Mouse (Mus musculus) activated CD4-positive, CD25-positive, alpha-beta regulatory T cell, adult 4 months (primary cell): ENCODE data around the gene Sult6b1. TPM values are rescaled to one million over a fixed set of nuclear protein-coding genes. Genes with fewer than 3 reads are reported as not detected.

Experiments used
- ATAC-seq: one replicate; pipeline ENCODE4 v1.8.0; 2017
- polyA plus RNA-seq, 2 experiments: library from polyadenylated mRNA; unstranded; fragments of 100-300 nt; shearing (Covaris generic); gene quantifications; one replicate each; pipeline ENCODE4 v1.2.1; 2017

Gene Sult6b1
- 1 to 10 TPM in 1 of 2 experiments, under 1 TPM in 1; 0.68 to 1.4 TPM for polyA plus RNA-seq

- no peak for ATAC-seq
These were observed at the start of gene Sult6b1 for GRCm38 (mm10) chr17:78906892-78907291. Gene Sult6b1 (minus strand): TSS chr17:78906992.

- ATAC-seq, result no peak
These were observed 46.4 kb upstream of the Sult6b1 start for GRCm38 (mm10) chr17:78953240-78953639.

- ATAC-seq, result no peak
These were observed 45.3 kb upstream of the Sult6b1 start for GRCm38 (mm10) chr17:78952070-78952469.

- ATAC-seq, result no peak
These were observed 44.4 kb upstream of the Sult6b1 start for GRCm38 (mm10) chr17:78951225-78951624.

- no peak for ATAC-seq
These were observed 35.8 kb upstream of the Sult6b1 start for GRCm38 (mm10) chr17:78942579-78942978.

GRCm38 (mm10) chr17:78938927-78939326 lies 32.1 kb upstream of the Sult6b1 start:
- ATAC-seq, result no peak

- ATAC-seq, result peak; percentile 1
These were observed 30.5 kb upstream of the Sult6b1 start for GRCm38 (mm10) chr17:78937229-78937853.

- ATAC-seq, result peak; percentile 98
These were observed 29.9 kb upstream of the Sult6b1 start, which contains the start of the genes Cebpz and Ndufaf7 for GRCm38 (mm10) chr17:78936466-78937228. Gene Cebpz (minus strand): TSS chr17:78937066. Gene Ndufaf7 (plus strand): TSS chr17:78937136.

- ATAC-seq, result no peak
These were observed 29.1 kb upstream of the Sult6b1 start for GRCm38 (mm10) chr17:78935857-78936256.

GRCm38 (mm10) chr17:78917696-78918095 lies 10.9 kb upstream of the Sult6b1 start:
- ATAC-seq, result no peak

- peak; percentile 13 for ATAC-seq
These were observed 10.1 kb upstream of the Sult6b1 start for GRCm38 (mm10) chr17:78916899-78917298.

- peak; percentile 91 for ATAC-seq
These were observed 9.6 kb upstream of the Sult6b1 start, which contains the start of gene Cebpzos for GRCm38 (mm10) chr17:78916369-78916813. Gene Cebpzos (plus strand): TSS chr17:78916500.

- no peak for ATAC-seq
These were observed 9.0 kb upstream of the Sult6b1 start for GRCm38 (mm10) chr17:78915772-78916171.

- ATAC-seq, result no peak
These were observed 7.1 kb upstream of the Sult6b1 start for GRCm38 (mm10) chr17:78913921-78914320.

GRCm38 (mm10) chr17:78912861-78913281 lies 6.1 kb upstream of the Sult6b1 start:
- no peak for ATAC-seq

GRCm38 (mm10) chr17:78909374-78909773 lies 2.6 kb upstream of the Sult6b1 start:
- ATAC-seq, result no peak

GRCm38 (mm10) chr17:78903158-78903557 lies 3.6 kb downstream of the Sult6b1 start:
- ATAC-seq, result no peak

GRCm38 (mm10) chr17:78895394-78895793 lies 11.4 kb downstream of the Sult6b1 start:
- no peak for ATAC-seq

- ATAC-seq, result no peak
These were observed 11.8 kb downstream of the Sult6b1 start for GRCm38 (mm10) chr17:78894991-78895390.

- ATAC-seq, result no peak
These were observed 15.8 kb downstream of the Sult6b1 start for GRCm38 (mm10) chr17:78891020-78891419.

GRCm38 (mm10) chr17:78889184-78889583 lies 17.6 kb downstream of the Sult6b1 start:
- ATAC-seq, result no peak

GRCm38 (mm10) chr17:78888554-78888953 lies 18.2 kb downstream of the Sult6b1 start:
- ATAC-seq, result no peak

GRCm38 (mm10) chr17:78885286-78886065 lies 21.3 kb downstream of the Sult6b1 start:
- no peak for ATAC-seq
